Mouse (Mus musculus) neutrophil, adult 59 days (primary cell): ENCODE measurements around the gene Trim58. TPM values are rescaled to one million over a fixed set of nuclear protein-coding genes. Genes with fewer than 3 reads are reported as not detected.

Experiments
- total RNA-seq, 2 experiments: library from RNA; stranded (reverse); gene quantifications; 1 replicate in 1 of 2; 2 replicates in 1 of 2; pipeline ENCODE4 v1.2.4; 2023

Gene Trim58
- total RNA-seq: 1 to 10 TPM in 1 of 2 experiments, under 1 TPM in 1; 0.88 to 1.2 TPM

GRCm38 (mm10) chr11:58640272-58640867 lies at the start of gene Trim58:
Trim58 (plus strand) TSS chr11:58640465.

GRCm38 (mm10) chr11:58594814-58595213 lies 45.5 kb upstream of the Trim58 start, which contains the start of gene Olfr324:
Olfr324 (plus strand) TSS chr11:58595114.

GRCm38 (mm10) chr11:58615975-58616374 lies 24.3 kb upstream of the Trim58 start, which contains the start of gene 2210407C18Rik:
2210407C18Rik (minus strand) TSS chr11:58616075.

GRCm38 (mm10) chr11:58630401-58630800 lies 9.9 kb upstream of the Trim58 start, which contains the start of gene Olfr323:
Olfr323 (minus strand) TSS chr11:58630501.

GRCm38 (mm10) chr11:58658596-58658995 lies 18.3 kb downstream of the Trim58 start, which contains the start of gene Olfr322:
Olfr322 (plus strand) TSS chr11:58658782.

GRCm38 (mm10) chr11:58680799-58681198 lies 40.5 kb downstream of the Trim58 start, which contains the start of gene Olfr320:
Olfr320 (plus strand) TSS chr11:58681099.

GRCm38 (mm10) chr11:58698862-58699261 lies 58.6 kb downstream of the Trim58 start, which contains the start of gene Olfr319:
Olfr319 (plus strand) TSS chr11:58699162.

Other genes with a start within 250 kb of the Trim58 start
- not detected for gene 1810065E05Rik, start 219.4 kb upstream of the Trim58 start, total RNA-seq
- not detected for gene Gm12253, start 207.9 kb upstream of the Trim58 start, total RNA-seq
- gene Lypd9, start 187.5 kb upstream of the Trim58 start, total RNA-seq: not detected
- not detected for gene Olfr30, start 178.2 kb upstream of the Trim58 start, total RNA-seq
- not detected for gene Olfr332, start 147.9 kb upstream of the Trim58 start, total RNA-seq
- not detected for gene Olfr331, start 137.9 kb upstream of the Trim58 start, total RNA-seq
- not detected for gene Olfr330, start 105.6 kb upstream of the Trim58 start, total RNA-seq
- gene Olfr329-ps, start 94.0 kb upstream of the Trim58 start, total RNA-seq: not detected
- gene Olfr328, start 84.8 kb upstream of the Trim58 start, total RNA-seq: under 1 TPM; 0.16 to 0.44 TPM
- not detected for gene Olfr224, start 69.9 kb upstream of the Trim58 start, total RNA-seq
- gene Olfr325, start 62.7 kb upstream of the Trim58 start, total RNA-seq: not detected
- not detected for gene Olfr324, start 45.4 kb upstream of the Trim58 start, total RNA-seq
- not detected for gene 2210407C18Rik, start 24.4 kb upstream of the Trim58 start, total RNA-seq
- gene Olfr323, start 10.0 kb upstream of the Trim58 start, total RNA-seq: not detected
- under 1 TPM in 1 of 2 experiments, not detected in 1; 0.07 TPM for gene Olfr322, start 18.3 kb downstream of the Trim58 start, total RNA-seq
- gene Olfr320, start 40.6 kb downstream of the Trim58 start, total RNA-seq: not detected
- gene Olfr319, start 58.7 kb downstream of the Trim58 start, total RNA-seq: not detected
- under 1 TPM; 0.11 to 0.18 TPM for gene Olfr318, start 83.5 kb downstream of the Trim58 start, total RNA-seq
- gene Olfr317, start 98.7 kb downstream of the Trim58 start, total RNA-seq: not detected
- gene Olfr316, start 112.3 kb downstream of the Trim58 start, total RNA-seq: not detected
- gene Olfr315, start 132.7 kb downstream of the Trim58 start, total RNA-seq: not detected
- gene Olfr314, start 142.5 kb downstream of the Trim58 start, total RNA-seq: not detected
- gene Fam183b, start 161.5 kb downstream of the Trim58 start, total RNA-seq: not detected
- gene Olfr313, start 174.5 kb downstream of the Trim58 start, total RNA-seq: not detected
- not detected for gene Olfr312, start 188.8 kb downstream of the Trim58 start, total RNA-seq
- gene Olfr311, start 198.8 kb downstream of the Trim58 start, total RNA-seq: not detected
- gene Gm12258, start 206.7 kb downstream of the Trim58 start, total RNA-seq: 1 to 10 TPM; 1.6 to 2.4 TPM
- 1 to 10 TPM; 2.2 to 3.8 TPM for gene 2810021J22Rik, start 226.8 kb downstream of the Trim58 start, total RNA-seq